Mouse (Mus musculus): ENCODE measurements around the gene Fbxo39. TPM values are rescaled to one million over a fixed set of nuclear protein-coding genes. Genes with fewer than 3 reads are reported as not detected.
"Not testable (repeated sequence)": the region's sequence is repeated elsewhere in the genome, so short reads cannot be mapped to it uniquely, and the experiment has no call there.

Fbxo39 gene
- polyA plus RNA-seq, 1 experiment from 2014 or later = not detected

DNA sequence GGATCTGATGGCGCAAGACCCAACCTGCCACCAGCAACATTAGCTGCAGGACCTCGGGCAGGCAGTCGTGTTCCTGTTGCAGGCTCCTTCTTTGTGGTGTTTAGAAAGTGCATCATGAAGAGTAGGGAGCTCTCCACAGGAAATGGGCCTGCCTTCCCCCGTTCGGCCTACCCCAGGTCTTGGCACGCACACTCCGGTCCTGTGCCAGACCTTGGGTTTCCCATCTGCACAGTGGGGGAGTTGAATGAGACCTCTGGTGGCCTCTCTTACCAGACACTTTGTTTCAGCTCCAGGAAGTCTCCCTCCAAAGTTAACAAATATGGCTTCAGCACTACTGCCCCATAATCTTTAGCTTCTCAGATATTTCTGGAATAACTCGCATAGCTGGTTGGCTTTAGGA is 22.5 kb downstream of the Fbxo39 start:
- H3K9ac ChIP-seq (ENCODE audit: low read depth, low read length) = no peak overlapping the region
- 67% methylated on average over 8 of the region's 8 CpGs for WGBS
- no peaks in the 10 kb centered on the region for H3K4me1 ChIP-seq (replicated peaks; ENCODE audit: control insufficient read depth, insufficient read depth, low read length)
- H3K4me2 ChIP-seq = no peak overlapping the region
- H3K27ac ChIP-seq (ENCODE audit: low read depth, low read length) = no peak overlapping the region
- no peaks in the 10 kb centered on the region for H3K36me3 ChIP-seq (ENCODE audit: control insufficient read depth, insufficient read depth, low read length)
- DNase-seq (ENCODE audit: low spot score) = no peak
- H3K27me3 ChIP-seq (replicated peaks; ENCODE audit: control insufficient read depth, insufficient read depth, low read length) = no peaks in the 10 kb centered on the region; the same call in 1 of the 2 replicates
- H3K4me3 ChIP-seq (ENCODE audit: low read depth, low read length) = no peak overlapping the region
- no peaks in the 10 kb centered on the region for H3K9me3 ChIP-seq (ENCODE audit: control insufficient read depth, low read length)
- no peak for ATAC-seq (replicated peaks; ENCODE audit: low FRiP score)

DNA sequence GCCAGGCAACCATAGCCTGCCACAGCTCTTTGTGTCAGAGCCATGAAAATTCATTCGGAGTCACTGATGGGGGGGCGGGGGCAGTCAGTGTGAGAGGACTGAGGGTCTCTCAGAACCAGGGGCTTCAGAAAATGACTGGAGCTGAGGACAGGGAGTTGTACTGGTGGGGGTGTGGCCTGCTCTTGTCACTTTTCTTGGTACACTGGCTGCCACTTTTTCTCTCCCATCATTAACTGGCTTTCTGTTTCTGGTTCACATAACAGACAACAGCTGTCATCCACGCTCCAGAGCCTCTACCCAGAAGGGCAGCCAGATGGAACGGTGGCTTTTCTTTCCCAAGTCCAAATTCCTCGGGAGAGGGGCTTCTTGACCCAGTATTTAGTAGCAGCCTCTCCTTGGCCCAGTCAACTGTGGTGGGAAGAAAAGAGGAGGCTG is 24.2 kb downstream of the Fbxo39 start:
- no peaks in the 10 kb centered on the region for H3K4me1 ChIP-seq (replicated peaks; ENCODE audit: control insufficient read depth, insufficient read depth, low read length)
- no peak overlapping the region for H3K9ac ChIP-seq (ENCODE audit: low read depth, low read length)
- H3K9me3 ChIP-seq (ENCODE audit: control insufficient read depth, low read length) = no peaks in the 10 kb centered on the region
- 69% methylated on average over 5 of the region's 5 CpGs for WGBS
- H3K27ac ChIP-seq (ENCODE audit: low read depth, low read length) = no peak overlapping the region
- DNase-seq (ENCODE audit: low spot score) (no peak), ATAC-seq (replicated peaks; ENCODE audit: low FRiP score) (no peak)
- no peak overlapping the region for H3K4me2 ChIP-seq
- no peak overlapping the region for H3K4me3 ChIP-seq (ENCODE audit: low read depth, low read length)
- no peaks in the 10 kb centered on the region for H3K36me3 ChIP-seq (ENCODE audit: control insufficient read depth, insufficient read depth, low read length)
- no peaks in the 10 kb centered on the region; the same call in 1 of the 2 replicates for H3K27me3 ChIP-seq (replicated peaks; ENCODE audit: control insufficient read depth, insufficient read depth, low read length)

DNA sequence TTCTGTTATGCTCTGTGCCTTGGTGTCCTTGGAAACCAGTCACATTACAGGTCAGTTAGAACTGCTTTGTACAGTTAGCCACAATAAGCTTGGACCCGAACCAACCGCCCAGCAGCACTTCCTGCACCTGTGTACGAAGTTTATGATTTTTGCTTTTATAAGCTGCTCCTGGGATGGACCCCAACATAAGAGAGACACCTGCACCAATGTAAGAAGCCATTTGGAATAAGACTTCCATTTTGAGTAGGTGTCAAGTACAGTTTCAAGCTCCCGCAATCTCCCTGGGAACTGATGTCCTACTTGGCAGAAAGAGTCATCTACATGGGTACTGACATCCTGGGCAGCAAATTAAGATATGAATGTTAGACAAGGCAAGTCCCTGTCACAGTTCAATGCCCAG is 25.5 kb downstream of the Fbxo39 start:
- no peak overlapping the region for H3K27ac ChIP-seq (ENCODE audit: low read depth, low read length)
- DNase-seq (ENCODE audit: low spot score) (no peak), ATAC-seq (replicated peaks; ENCODE audit: low FRiP score) (no peak)
- no peak overlapping the region for H3K9ac ChIP-seq (ENCODE audit: low read depth, low read length)
- no peaks in the 10 kb centered on the region for H3K4me1 ChIP-seq (replicated peaks; ENCODE audit: control insufficient read depth, insufficient read depth, low read length)
- no peak overlapping the region for H3K4me2 ChIP-seq
- H3K4me3 ChIP-seq (ENCODE audit: low read depth, low read length) = no peak overlapping the region
- no peaks in the 10 kb centered on the region for H3K9me3 ChIP-seq (ENCODE audit: control insufficient read depth, low read length)
- WGBS = 73% methylated on average over 4 of the region's 4 CpGs
- H3K36me3 ChIP-seq (ENCODE audit: control insufficient read depth, insufficient read depth, low read length) = no peaks in the 10 kb centered on the region
- H3K27me3 ChIP-seq (replicated peaks; ENCODE audit: control insufficient read depth, insufficient read depth, low read length) = no peaks in the 10 kb centered on the region; the same call in 1 of the 2 replicates

DNA sequence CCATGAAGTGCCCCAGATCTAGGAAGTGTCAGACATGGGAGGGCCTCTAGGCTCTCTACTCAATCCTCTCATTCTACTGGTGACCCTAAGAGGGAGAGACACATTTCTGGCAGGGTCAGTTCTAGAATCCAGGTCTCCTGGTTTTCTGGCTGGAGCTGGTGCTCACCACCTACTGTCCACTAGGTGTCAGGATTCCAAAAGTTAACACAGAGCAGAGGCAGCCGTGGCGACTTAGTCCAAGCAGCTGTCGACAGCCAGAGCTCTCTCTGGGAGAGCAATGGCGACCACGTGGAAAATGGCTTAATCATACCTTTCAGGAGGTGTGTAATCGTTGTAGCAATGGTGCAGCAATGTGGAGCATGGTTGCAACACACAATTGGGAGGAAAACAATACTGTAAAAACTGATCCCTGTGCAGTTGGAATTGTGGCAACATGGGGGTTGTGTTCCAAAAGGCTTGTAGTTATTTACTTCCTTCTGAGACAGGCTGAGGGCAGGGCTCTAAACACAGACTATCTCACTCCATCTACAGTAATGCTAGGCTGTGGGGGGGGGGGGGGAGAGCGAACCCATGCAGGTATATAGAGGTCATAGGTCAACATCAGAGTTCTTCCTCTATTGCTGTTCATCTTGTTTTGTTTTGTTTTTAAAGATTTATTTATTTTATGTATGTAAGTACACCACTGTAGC is 28.4 kb downstream of the Fbxo39 start:
- Histone ChIP-seq H3K36me3 (ENCODE audit: control insufficient read depth, insufficient read depth, low read length) (no peaks in the 10 kb centered on the region), H3K27ac (ENCODE audit: low read depth, low read length) (no peak overlapping the region), H3K4me3 (ENCODE audit: low read depth, low read length) (no peak overlapping the region), H3K27me3 (replicated peaks; ENCODE audit: control insufficient read depth, insufficient read depth, low read length) (no peaks in the 10 kb centered on the region; the same call in 1 of the 2 replicates), H3K9me3 (ENCODE audit: control insufficient read depth, low read length) (no peaks in the 10 kb centered on the region), H3K4me2 (peak overlapping the region; percentile 18), H3K9ac (ENCODE audit: low read depth, low read length) (no peak overlapping the region), H3K4me1 (replicated peaks; ENCODE audit: control insufficient read depth, insufficient read depth, low read length) (no peaks in the 10 kb centered on the region)
- DNase-seq (ENCODE audit: low spot score) (peak; percentile 45), ATAC-seq (replicated peaks; ENCODE audit: low FRiP score) (peak; percentile 77)
- WGBS = 9% methylated on average over 7 of the region's 7 CpGs

DNA sequence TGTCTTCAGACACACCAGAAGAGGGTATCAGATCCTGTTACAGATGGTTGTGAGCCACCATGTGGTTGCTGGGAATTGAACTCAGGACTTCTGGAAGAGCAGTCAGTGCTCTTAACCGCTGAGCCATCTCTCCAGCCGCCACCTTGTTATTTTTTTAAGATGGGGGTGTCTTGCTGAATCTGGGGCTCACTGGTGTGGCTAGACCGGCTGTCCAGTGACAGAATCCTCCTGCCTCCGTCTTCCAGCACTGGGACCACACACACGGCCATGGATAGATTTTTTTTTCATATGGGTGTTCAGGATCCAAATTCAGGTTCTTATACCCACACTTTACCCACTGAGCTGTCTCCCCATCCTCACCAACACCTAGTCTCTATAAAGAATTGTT is 29.0 kb downstream of the Fbxo39 start:
- H3K36me3 ChIP-seq (ENCODE audit: control insufficient read depth, insufficient read depth, low read length); H3K4me3 ChIP-seq (ENCODE audit: low read depth, low read length); ATAC-seq (replicated peaks; ENCODE audit: low FRiP score); H3K9ac ChIP-seq (ENCODE audit: low read depth, low read length); H3K4me1 ChIP-seq (replicated peaks; ENCODE audit: control insufficient read depth, insufficient read depth, low read length); H3K4me2 ChIP-seq; H3K9me3 ChIP-seq (ENCODE audit: control insufficient read depth, low read length); H3K27me3 ChIP-seq (replicated peaks; ENCODE audit: control insufficient read depth, insufficient read depth, low read length); DNase-seq (ENCODE audit: low spot score); H3K27ac ChIP-seq (ENCODE audit: low read depth, low read length): not testable (repeated sequence)
- WGBS = 89% methylated on average over 5 of the region's 5 CpGs

DNA sequence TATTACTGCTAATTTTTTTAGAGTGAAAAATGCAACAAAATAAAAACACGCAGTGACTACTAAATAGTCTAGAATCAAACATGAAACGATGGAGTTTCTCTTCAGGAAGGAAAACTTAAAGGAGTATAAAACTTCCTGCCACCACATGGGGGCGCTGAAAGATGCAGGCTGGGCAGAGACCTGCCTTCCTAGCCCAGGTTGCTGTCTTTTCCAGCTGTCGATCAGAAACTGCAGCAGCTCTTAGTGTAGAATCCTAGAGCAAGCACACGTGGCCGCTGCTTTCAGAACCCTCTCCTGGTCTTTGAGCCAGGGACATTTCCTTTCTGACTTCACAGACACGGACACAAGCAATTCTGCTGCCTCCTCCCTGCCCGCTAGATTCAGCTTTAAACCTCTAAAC is 29.7 kb downstream of the Fbxo39 start:
- H3K27ac ChIP-seq (ENCODE audit: low read depth, low read length) = no peak overlapping the region
- WGBS = 23% methylated on average over 8 of the region's 8 CpGs
- H3K9ac ChIP-seq (ENCODE audit: low read depth, low read length) = no peak overlapping the region
- no peak overlapping the region for H3K4me2 ChIP-seq
- H3K9me3 ChIP-seq (ENCODE audit: control insufficient read depth, low read length) = no peaks in the 10 kb centered on the region
- no peak overlapping the region for H3K4me3 ChIP-seq (ENCODE audit: low read depth, low read length)
- H3K36me3 ChIP-seq (ENCODE audit: control insufficient read depth, insufficient read depth, low read length) = no peaks in the 10 kb centered on the region
- ATAC-seq (replicated peaks; ENCODE audit: low FRiP score) (no peak), DNase-seq (ENCODE audit: low spot score) (peak; percentile 41)
- H3K27me3 ChIP-seq (replicated peaks; ENCODE audit: control insufficient read depth, insufficient read depth, low read length) = no peaks in the 10 kb centered on the region; the same call in 1 of the 2 replicates
- H3K4me1 ChIP-seq (replicated peaks; ENCODE audit: control insufficient read depth, insufficient read depth, low read length) = no peaks in the 10 kb centered on the region

DNA sequence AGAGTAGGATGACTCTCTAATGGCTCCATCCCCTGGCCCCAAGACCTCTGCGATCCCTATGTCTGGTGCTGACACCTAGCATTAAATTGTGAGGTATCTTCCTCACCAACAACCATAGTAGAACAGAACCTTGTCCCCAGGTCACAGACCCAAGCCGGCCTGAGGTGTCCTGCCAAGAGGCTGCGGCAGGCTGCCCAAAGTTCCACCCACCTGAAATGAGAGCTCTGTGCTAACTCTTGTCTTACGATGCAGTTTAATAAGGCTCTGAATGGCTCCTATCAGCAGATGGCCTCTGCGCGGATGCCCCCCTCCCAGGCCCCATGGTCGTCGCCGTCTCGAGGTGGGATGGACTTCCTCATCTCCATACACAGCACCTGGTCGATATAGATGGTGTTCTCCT is 30.2 kb downstream of the Fbxo39 start:
- H3K9ac ChIP-seq (ENCODE audit: low read depth, low read length) = no peak overlapping the region
- H3K4me3 ChIP-seq (ENCODE audit: low read depth, low read length) = no peak overlapping the region
- ATAC-seq (replicated peaks; ENCODE audit: low FRiP score) = no peak
- WGBS = 82% methylated on average over 11 of the region's 11 CpGs
- H3K4me2 ChIP-seq = no peak overlapping the region
- no peaks in the 10 kb centered on the region for H3K9me3 ChIP-seq (ENCODE audit: control insufficient read depth, low read length)
- no peaks in the 10 kb centered on the region for H3K36me3 ChIP-seq (ENCODE audit: control insufficient read depth, insufficient read depth, low read length)
- H3K27me3 ChIP-seq (replicated peaks; ENCODE audit: control insufficient read depth, insufficient read depth, low read length) = no peaks in the 10 kb centered on the region; the same call in 1 of the 2 replicates
- DNase-seq (ENCODE audit: low spot score) = no peak
- H3K27ac ChIP-seq (ENCODE audit: low read depth, low read length) = no peak overlapping the region
- H3K4me1 ChIP-seq (replicated peaks; ENCODE audit: control insufficient read depth, insufficient read depth, low read length) = no peaks in the 10 kb centered on the region

DNA sequence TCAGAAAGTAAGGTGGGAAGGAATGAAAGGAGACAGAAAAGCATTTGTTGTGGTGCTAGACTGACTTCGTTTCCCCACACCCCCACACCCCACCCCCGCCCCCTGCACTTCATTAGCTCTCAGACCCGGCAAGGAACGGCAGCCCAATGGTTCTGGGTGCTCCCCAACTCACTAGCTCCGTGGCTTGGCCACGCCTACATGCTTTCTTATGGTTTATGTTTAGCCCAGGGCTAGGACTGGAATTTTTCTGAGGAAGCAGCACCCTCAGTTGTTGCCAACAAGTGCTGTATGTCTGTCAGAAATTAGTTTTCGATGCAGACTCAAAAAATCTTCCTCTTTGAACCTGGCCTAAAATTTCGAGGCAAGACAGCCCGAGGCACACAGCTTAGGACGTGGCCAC is 34.3 kb downstream of the Fbxo39 start:
- no peak for ATAC-seq (replicated peaks; ENCODE audit: low FRiP score)
- no peak overlapping the region for H3K4me2 ChIP-seq
- no peaks in the 10 kb centered on the region for H3K36me3 ChIP-seq (ENCODE audit: control insufficient read depth, insufficient read depth, low read length)
- H3K4me1 ChIP-seq (replicated peaks; ENCODE audit: control insufficient read depth, insufficient read depth, low read length) = no peaks in the 10 kb centered on the region
- no peak overlapping the region for H3K27ac ChIP-seq (ENCODE audit: low read depth, low read length)
- H3K9ac ChIP-seq (ENCODE audit: low read depth, low read length) = no peak overlapping the region
- no peaks in the 10 kb centered on the region for H3K9me3 ChIP-seq (ENCODE audit: control insufficient read depth, low read length)
- 52% methylated on average over 10 of the region's 10 CpGs for WGBS
- no peak overlapping the region for H3K4me3 ChIP-seq (ENCODE audit: low read depth, low read length)
- no peak for DNase-seq (ENCODE audit: low spot score)
- H3K27me3 ChIP-seq (replicated peaks; ENCODE audit: control insufficient read depth, insufficient read depth, low read length) = no peaks in the 10 kb centered on the region

DNA sequence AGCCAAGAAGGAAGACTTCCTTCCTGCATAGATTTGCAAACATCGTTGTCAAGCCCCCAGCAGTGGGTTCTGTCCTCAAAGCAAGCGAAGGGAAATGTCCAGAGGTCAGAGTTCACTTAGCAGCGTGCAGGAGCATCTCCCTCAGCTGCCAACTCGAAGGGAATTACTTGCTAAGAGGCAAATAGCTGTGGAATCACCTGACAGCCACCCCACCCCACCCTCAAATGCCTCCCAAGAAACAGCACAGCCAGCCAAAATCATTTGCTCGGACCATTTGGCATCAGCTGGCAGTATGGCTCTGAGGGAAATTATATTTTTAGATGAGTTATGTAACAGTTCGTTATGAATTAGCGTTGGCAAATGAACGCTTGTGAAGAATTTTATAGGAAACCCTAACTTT is 34.8 kb downstream of the Fbxo39 start:
- Histone ChIP-seq H3K4me3 (ENCODE audit: low read depth, low read length) (no peak overlapping the region), H3K27me3 (replicated peaks; ENCODE audit: control insufficient read depth, insufficient read depth, low read length) (no peaks in the 10 kb centered on the region), H3K9me3 (ENCODE audit: control insufficient read depth, low read length) (no peaks in the 10 kb centered on the region), H3K27ac (ENCODE audit: low read depth, low read length) (no peak overlapping the region), H3K36me3 (ENCODE audit: control insufficient read depth, insufficient read depth, low read length) (no peaks in the 10 kb centered on the region), H3K4me2 (no peak overlapping the region), H3K4me1 (replicated peaks; ENCODE audit: control insufficient read depth, insufficient read depth, low read length) (no peaks in the 10 kb centered on the region), H3K9ac (ENCODE audit: low read depth, low read length) (no peak overlapping the region)
- 59% methylated on average over 8 of the region's 8 CpGs for WGBS
- DNase-seq (ENCODE audit: low spot score) = no peak
- ATAC-seq (replicated peaks; ENCODE audit: low FRiP score) = no peak
